Mouse (Mus musculus): Measurements from ENCODE around the gene Ralgps1. TPM values are rescaled to one million over a fixed set of nuclear protein-coding genes. Genes with fewer than 3 reads are reported as not detected.
A peak's percentile ranks its signal among the peaks of the same experiment; 100 is the strongest.

Gene Ralgps1
- total and polyA plus RNA-seq, 3 experiments = 0.62 to 2.1 (median 1.5) TPM

GRCm38 (mm10) chr2:33349081-33349480 is 22.2 kb downstream of the Ralgps1 start:
- dilution Hi-C loops (cut with MboI; ENCODE audit: extremely low pct_ligation_motif_present, extremely low pct_unique_long_range_greater_than_20kb, low sequenced_read_pairs) (no loop called here), in situ Hi-C loops (cut with MboI; ENCODE audit: low pct_ligation_motif_present, low pct_unique_long_range_greater_than_20kb, low sequenced_read_pairs) (no loop called here)
- no peaks in the 10 kb centered on the region for H3K79me2 ChIP-seq (replicated peaks; ENCODE audit: control insufficient read depth, extremely low read depth, insufficient read depth, poor library complexity, severe bottlenecking)
- H3K27ac ChIP-seq (ENCODE audit: insufficient read depth, low read depth) = no peak overlapping the region
- no peak overlapping the region for H3K4me2 ChIP-seq (ENCODE audit: insufficient read depth, low read depth, poor library complexity, severe bottlenecking)
- H3K4me3 ChIP-seq (replicated peaks in 1 of 3; ENCODE audit: low read depth in 2 of 3, low read length in 2 of 3, poor library complexity in 1 of 3) = no peak overlapping the region
- peak; percentile 76 for DNase-seq (ENCODE audit: extremely low read depth)
- TF ChIP-seq ZC3H11A (IDR thresholded peaks at IDR 0.05; ENCODE audit: low read depth, low read length) = peak; percentile 78
- peak; percentile 93 for TF ChIP-seq SMC3 (IDR thresholded peaks at IDR 0.05; ENCODE audit: low read depth, low read length)
- TF ChIP-seq CTCF (conservative IDR thresholded peaks at IDR 0.05 in 1 of 2, IDR thresholded peaks at IDR 0.05 in 1 of 2; ENCODE audit: low read depth in 2 of 2, low read length in 2 of 2) = peak; percentile 75 to 95
- TF ChIP-seq NELFE (IDR thresholded peaks at IDR 0.05; ENCODE audit: low read depth, low read length) = peak; percentile 33; the same call in 1 of the 2 replicates
- no peak for TF ChIP-seq MXI1 (IDR thresholded peaks at IDR 0.05; ENCODE audit: low read depth, low read length)
- no peak for TF ChIP-seq HCFC1 (IDR thresholded peaks at IDR 0.05; ENCODE audit: low read depth, low read length)
- peak; percentile 95 for TF ChIP-seq RAD21 (IDR thresholded peaks at IDR 0.05; ENCODE audit: low read depth, low read length)
- TF ChIP-seq E2F4 (IDR thresholded peaks at IDR 0.05; ENCODE audit: insufficient replicate concordance, low read depth, low read length) = no peak
- TF ChIP-seq MAX (IDR thresholded peaks at IDR 0.05; ENCODE audit: low read length) = no peak
- no peak overlapping the region for H3K9ac ChIP-seq (ENCODE audit: insufficient read depth, low read depth)
- H3K4me1 ChIP-seq (ENCODE audit: control insufficient read depth in 1 of 2, insufficient read depth in 2 of 2) = peaks cover 16 to 67% of the 10 kb centered on the region in 2 experiments
- H3K36me3 ChIP-seq (replicated peaks in 1 of 2; ENCODE audit: control insufficient read depth in 1 of 2, insufficient read depth in 1 of 2, low read length in 1 of 2) = peaks cover 0 to 1% of the 10 kb centered on the region in 2 experiments
- no peaks in the 10 kb centered on the region for H3K9me3 ChIP-seq (replicated peaks; ENCODE audit: low read length)
- no peaks in the 10 kb centered on the region for H3K27me3 ChIP-seq (replicated peaks)

GRCm38 (mm10) chr2:33348260-33348659 is 23.0 kb downstream of the Ralgps1 start:
- in situ Hi-C loops (cut with MboI; ENCODE audit: low pct_ligation_motif_present, low pct_unique_long_range_greater_than_20kb, low sequenced_read_pairs) = no loop called here
- Histone ChIP-seq H3K27ac (ENCODE audit: insufficient read depth, low read depth) (no peak overlapping the region), H3K36me3 (replicated peaks in 1 of 2; ENCODE audit: control insufficient read depth in 1 of 2, insufficient read depth in 1 of 2, low read length in 1 of 2) (peaks cover 0 to 1% of the 10 kb centered on the region in 2 experiments), H3K27me3 (replicated peaks) (no peaks in the 10 kb centered on the region), H3K9ac (ENCODE audit: insufficient read depth, low read depth) (no peak overlapping the region), H3K9me3 (replicated peaks; ENCODE audit: low read length) (no peaks in the 10 kb centered on the region), H3K4me1 (ENCODE audit: control insufficient read depth in 1 of 2, insufficient read depth in 2 of 2) (peaks cover 15 to 62% of the 10 kb centered on the region in 2 experiments), H3K4me2 (ENCODE audit: insufficient read depth, low read depth, poor library complexity, severe bottlenecking) (no peak overlapping the region), H3K4me3 (replicated peaks in 1 of 3; ENCODE audit: low read depth in 2 of 3, low read length in 2 of 3, poor library complexity in 1 of 3) (no peak overlapping the region), H3K79me2 (replicated peaks; ENCODE audit: control insufficient read depth, extremely low read depth, insufficient read depth, poor library complexity, severe bottlenecking) (no peaks in the 10 kb centered on the region)
- no peak for DNase-seq (ENCODE audit: extremely low read depth)
- TF ChIP-seq MEF2A (IDR thresholded peaks at IDR 0.05; ENCODE audit: borderline replicate concordance, low read depth, low read length) = no peak
- TF ChIP-seq ZKSCAN1 (IDR thresholded peaks at IDR 0.05; ENCODE audit: borderline replicate concordance, low read depth, low read length) = no peak
- TF ChIP-seq USF2 (conservative IDR thresholded peaks at IDR 0.05; ENCODE audit: low read depth, low read length) = no peak
- TF ChIP-seq BHLHE40 (IDR thresholded peaks at IDR 0.05; ENCODE audit: low read depth, low read length) = peak; percentile 55
- dilution Hi-C loops (cut with MboI; ENCODE audit: extremely low pct_ligation_motif_present, extremely low pct_unique_long_range_greater_than_20kb, low sequenced_read_pairs) = no loop called here

- H3K36me3 ChIP-seq (replicated peaks in 1 of 2; ENCODE audit: control insufficient read depth in 1 of 2, insufficient read depth in 1 of 2, low read length in 1 of 2) = peaks cover 0 to 1% of the 10 kb centered on the region in 2 experiments
- peak; percentile 65 for DNase-seq (ENCODE audit: extremely low read depth)
- dilution Hi-C loops (cut with MboI; ENCODE audit: extremely low pct_ligation_motif_present, extremely low pct_unique_long_range_greater_than_20kb, low sequenced_read_pairs) = no loop called here
- no peak overlapping the region for H3K9ac ChIP-seq (ENCODE audit: insufficient read depth, low read depth)
- H3K27ac ChIP-seq (ENCODE audit: insufficient read depth, low read depth) = no peak overlapping the region
- H3K9me3 ChIP-seq (replicated peaks; ENCODE audit: low read length) = no peaks in the 10 kb centered on the region
- in situ Hi-C loops (cut with MboI; ENCODE audit: low pct_ligation_motif_present, low pct_unique_long_range_greater_than_20kb, low sequenced_read_pairs) = no loop called here
- no peaks in the 10 kb centered on the region for H3K79me2 ChIP-seq (replicated peaks; ENCODE audit: control insufficient read depth, extremely low read depth, insufficient read depth, poor library complexity, severe bottlenecking)
- no peak overlapping the region for H3K4me3 ChIP-seq (replicated peaks in 1 of 3; ENCODE audit: low read depth in 2 of 3, low read length in 2 of 3, poor library complexity in 1 of 3)
- no peaks in the 10 kb centered on the region for H3K27me3 ChIP-seq (replicated peaks)
- H3K4me2 ChIP-seq (ENCODE audit: insufficient read depth, low read depth, poor library complexity, severe bottlenecking) = no peak overlapping the region
- H3K4me1 ChIP-seq (ENCODE audit: control insufficient read depth in 1 of 2, insufficient read depth in 2 of 2) = peaks cover 12 to 55% of the 10 kb centered on the region in 2 experiments
- TF ChIP-seq IRF4 (IDR thresholded peaks at IDR 0.05; ENCODE audit: low read depth, low read length) = no peak
- no peak for TF ChIP-seq ELF1 (IDR thresholded peaks at IDR 0.05; ENCODE audit: low read depth, low read length)
- TF ChIP-seq NELFE (IDR thresholded peaks at IDR 0.05; ENCODE audit: low read depth, low read length) = no peak
- no peak for TF ChIP-seq GABPA (IDR thresholded peaks at IDR 0.05; ENCODE audit: insufficient replicate concordance, low read depth, low read length)
- TF ChIP-seq RCOR1 (conservative IDR thresholded peaks at IDR 0.05; ENCODE audit: low read depth, low read length) = no peak
- TF ChIP-seq RAD21 (IDR thresholded peaks at IDR 0.05; ENCODE audit: low read depth, low read length) = peak; percentile 71
- TF ChIP-seq ZKSCAN1 (IDR thresholded peaks at IDR 0.05; ENCODE audit: borderline replicate concordance, low read depth, low read length) = no peak
- TF ChIP-seq UBTF (IDR thresholded peaks at IDR 0.05; ENCODE audit: low read depth, low read length) = no peak
- peak; percentile 80 for TF ChIP-seq SMC3 (IDR thresholded peaks at IDR 0.05; ENCODE audit: low read depth, low read length)
- TF ChIP-seq TCF12 (IDR thresholded peaks at IDR 0.05; ENCODE audit: low read depth, low read length) = no peak
- no peak for TF ChIP-seq PAX5 (IDR thresholded peaks at IDR 0.05; ENCODE audit: low read length)
- no peak for TF ChIP-seq USF2 (conservative IDR thresholded peaks at IDR 0.05; ENCODE audit: low read depth, low read length)
- no peak for TF ChIP-seq ETS1 (conservative IDR thresholded peaks at IDR 0.05; ENCODE audit: low read depth, low read length)
- no peak for TF ChIP-seq CHD1 (IDR thresholded peaks at IDR 0.05; ENCODE audit: low read depth, low read length)
- no peak for TF ChIP-seq ZMIZ1 (IDR thresholded peaks at IDR 0.05; ENCODE audit: low read depth, low read length)
- TF ChIP-seq MYC (IDR thresholded peaks at IDR 0.05; ENCODE audit: low read depth, low read length) = 0 out of 2 replicates have a peak, but pooled peaks have one; percentile 28
- no peak for TF ChIP-seq HCFC1 (IDR thresholded peaks at IDR 0.05; ENCODE audit: low read depth, low read length)
- no peak for TF ChIP-seq MXI1 (IDR thresholded peaks at IDR 0.05; ENCODE audit: low read depth, low read length)
- TF ChIP-seq MEF2A (IDR thresholded peaks at IDR 0.05; ENCODE audit: borderline replicate concordance, low read depth, low read length) = no peak
- TF ChIP-seq ZC3H11A (IDR thresholded peaks at IDR 0.05; ENCODE audit: low read depth, low read length) = no peak
Measured at GRCm38 (mm10) chr2:33347607-33348006, 23.7 kb downstream of the Ralgps1 start.

Measured in CH12.LX (cell line).